Mouse (Mus musculus) left cerebral cortex, postnatal 25 days (tissue): ENCODE measurements around the gene Olfr1031. TPM values are rescaled to one million over a fixed set of nuclear protein-coding genes. Genes with fewer than 3 reads are reported as not detected.
"Not testable (repeated sequence)": the region's sequence is repeated elsewhere in the genome, so short reads cannot be mapped to it uniquely, and the experiment has no call there.

Experiments
- DNase-seq, 2 experiments: peaks; one replicate each; pipeline ENCODE4 v3.0.0; 2022; ENCODE audit warnings: low spot score in 2 of 2, mixed read lengths in 1 of 2
- intact Hi-C: fragments of 180-260 bp; cut with DNase I; formaldehyde crosslinking; loops from one replicate; pipeline ENCODE4 v1.15.1; 2025
- total RNA-seq, 2 experiments: library from RNA; stranded (reverse); gene quantifications; 2 replicates each; pipeline ENCODE4 v1.2.3; 2021

Olfr1031 gene
- not detected for total RNA-seq

GRCm38 (mm10) chr2:85990004-85990403 lies at the start of gene Olfr1031:
Gene Olfr1031, plus strand, starts transcription at chr2:85990304.
- DNase-seq: no peak
- intact Hi-C loops: no loop called here

DNA sequence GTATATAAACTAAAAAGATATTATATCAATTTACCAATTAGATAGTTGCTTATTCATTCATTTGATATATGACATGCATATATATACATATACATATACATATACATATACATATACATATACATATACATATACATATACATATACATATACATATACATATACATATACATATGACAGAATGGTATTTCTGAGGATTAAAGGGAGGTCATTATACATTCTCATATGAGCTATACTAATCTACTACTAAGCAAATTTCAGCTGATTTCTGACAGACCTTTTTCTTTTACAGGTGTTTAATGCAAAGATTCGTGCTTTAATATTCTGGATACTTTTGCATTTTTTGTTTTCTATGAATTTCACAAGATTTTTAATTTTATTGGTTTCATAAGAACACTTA lies 40.0 kb upstream of the Olfr1031 start, which contains the start of gene Olfr1028:
Gene Olfr1028 (plus strand): TSS at position 301 of the 400 bp plus-strand sequence.
- no peak for DNase-seq
- intact Hi-C loops: no loop called here

DNA sequence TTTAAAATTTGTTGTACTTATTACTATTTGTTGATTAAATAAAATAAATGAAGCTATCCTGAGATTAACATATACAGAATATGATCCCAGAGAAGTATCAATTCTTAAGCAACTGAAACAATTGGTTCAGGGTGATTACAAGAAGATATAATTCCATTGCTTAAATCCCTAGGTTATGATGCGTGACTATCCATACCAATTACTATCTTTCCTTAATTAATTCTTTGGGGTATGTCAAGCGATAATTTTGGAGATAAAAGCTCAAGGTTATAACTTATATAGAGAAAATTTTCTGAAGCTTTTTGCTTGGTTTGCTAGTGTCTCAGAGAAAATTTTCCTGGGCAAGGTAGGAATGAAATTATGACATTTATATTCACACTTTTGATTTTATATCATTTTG lies 16.5 kb upstream of the Olfr1031 start, which contains the start of gene Olfr1029:
Gene Olfr1029 (plus strand): TSS at position 301 of the 400 bp plus-strand sequence.
- intact Hi-C loops: no loop called here
- no peak for DNase-seq

- intact Hi-C loops: no loop called here
- no peak for DNase-seq
These were observed 11.1 kb upstream of the Olfr1031 start, which contains the start of gene Olfr1030 for GRCm38 (mm10) chr2:85978976-85979375. Gene Olfr1030, plus strand, starts transcription at chr2:85979276.

GRCm38 (mm10) chr2:86005240-86005639 lies 15.1 kb downstream of the Olfr1031 start, which contains the start of gene Olfr1032:
Gene Olfr1032, plus strand, starts transcription at chr2:86005540.
- intact Hi-C loops: no loop called here
- no peak for DNase-seq

- DNase-seq: peak in 1 of 2 experiments; percentile 1
- intact Hi-C loops: not testable (repeated sequence)
These were observed 30.3 kb downstream of the Olfr1031 start, which contains the start of gene Olfr1033 for GRCm38 (mm10) chr2:86020406-86020805. Gene Olfr1033, plus strand, starts transcription at chr2:86020633.

DNA sequence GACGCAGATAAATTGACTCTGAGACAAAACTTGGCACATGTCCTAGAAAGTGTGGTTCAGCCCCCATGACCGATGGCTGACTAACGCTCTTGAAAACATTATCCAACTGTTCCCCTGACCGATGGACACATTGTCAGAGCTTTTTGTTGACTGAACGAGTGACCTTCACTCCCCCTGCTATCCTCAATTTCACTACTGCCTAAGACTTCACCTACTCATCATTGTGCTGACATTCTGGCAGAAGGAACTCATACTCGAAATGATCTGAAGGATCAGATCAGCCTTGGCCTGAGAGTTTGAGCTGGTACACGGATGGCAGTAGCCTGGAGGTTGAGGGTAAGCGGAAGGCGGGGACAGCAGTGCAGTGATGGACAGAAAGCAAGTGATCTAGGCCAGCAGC lies 31.4 kb downstream of the Olfr1031 start:
- intact Hi-C loops, DNase-seq: not testable (repeated sequence)

Other genes starting within 250 kb of the Olfr1031 start
- gene Olfr1012, start 227.5 kb upstream of the Olfr1031 start, total RNA-seq: not detected
- not detected for gene Olfr1013, start 223.2 kb upstream of the Olfr1031 start, total RNA-seq
- gene Olfr1014, start 217.6 kb upstream of the Olfr1031 start, total RNA-seq: not detected
- gene Olfr1015, start 208.3 kb upstream of the Olfr1031 start, total RNA-seq: not detected
- not detected for gene Olfr1016, start 187.8 kb upstream of the Olfr1031 start, total RNA-seq
- not detected for gene Olfr1018, start 171.8 kb upstream of the Olfr1031 start, total RNA-seq
- not detected for gene Olfr1019, start 144.8 kb upstream of the Olfr1031 start, total RNA-seq
- gene Olfr1020, start 143.3 kb upstream of the Olfr1031 start, total RNA-seq: not detected
- gene Olfr1022, start 121.7 kb upstream of the Olfr1031 start, total RNA-seq: not detected
- not detected for gene Olfr1023, start 104.7 kb upstream of the Olfr1031 start, total RNA-seq
- gene Olfr1024, start 85.3 kb upstream of the Olfr1031 start, total RNA-seq: not detected
- gene Olfr1025-ps1, start 75.1 kb upstream of the Olfr1031 start, total RNA-seq: not detected
- gene Olfr1026, start 68.7 kb upstream of the Olfr1031 start, total RNA-seq: not detected
- gene Olfr1028, start 39.9 kb upstream of the Olfr1031 start, total RNA-seq: not detected
- not detected for gene Olfr1029, start 16.4 kb upstream of the Olfr1031 start, total RNA-seq
- gene Olfr1030, start 11.0 kb upstream of the Olfr1031 start, total RNA-seq: not detected
- not detected for gene Olfr1032, start 15.2 kb downstream of the Olfr1031 start, total RNA-seq
- not detected for gene Olfr1033, start 30.3 kb downstream of the Olfr1031 start, total RNA-seq
- not detected for gene Olfr1034, start 55.6 kb downstream of the Olfr1031 start, total RNA-seq
- gene Olfr1036, start 83.7 kb downstream of the Olfr1031 start, total RNA-seq: not detected
- not detected for gene Olfr1037, start 97.1 kb downstream of the Olfr1031 start, total RNA-seq
- gene Olfr1039, start 145.6 kb downstream of the Olfr1031 start, total RNA-seq: not detected
- not detected for gene Olfr1040, start 156.4 kb downstream of the Olfr1031 start, total RNA-seq
- not detected for gene Olfr1042, start 171.5 kb downstream of the Olfr1031 start, total RNA-seq
- not detected for gene Olfr1043, start 177.2 kb downstream of the Olfr1031 start, total RNA-seq
- not detected for gene Olfr1044, start 187.5 kb downstream of the Olfr1031 start, total RNA-seq
- gene Olfr52, start 195.4 kb downstream of the Olfr1031 start, total RNA-seq: not detected
- gene Olfr1045, start 212.7 kb downstream of the Olfr1031 start, total RNA-seq: not detected
- not detected for gene Olfr1046, start 229.0 kb downstream of the Olfr1031 start, total RNA-seq
- not detected for gene Olfr1047, start 241.1 kb downstream of the Olfr1031 start, total RNA-seq
- not detected for gene Olfr1048, start 250.0 kb downstream of the Olfr1031 start, total RNA-seq